Mouse (Mus musculus) stomach, embryonic 15.5 days (tissue): Measurements from ENCODE around the gene Susd6. TPM values are rescaled to one million over a fixed set of nuclear protein-coding genes. Genes with fewer than 3 reads are reported as not detected.

Experiments used
- ATAC-seq: fragments of 200-750 bp; cut with Nextera tagmentation; 2 replicates; pipeline ENCODE4 v1.8.0; 2017; ENCODE audit warnings: low read depth, moderate number of reproducible peaks, moderate TSS enrichment; ENCODE audit not compliant: insufficient read depth, low FRiP score
- H3K27ac ChIP-seq: fragments of 300-500 bp; sonication (generic); 2 replicates; pipeline ENCODE4 v1.5.1; 2015; ENCODE audit warnings: mild to moderate bottlenecking, inconsistent platforms
- H3K27me3 ChIP-seq: fragments of 300-500 bp; sonication (generic); replicated peaks from 2 replicates; pipeline ENCODE4 v1.6.1; 2015; ENCODE audit warnings: inconsistent platforms
- H3K36me3 ChIP-seq: fragments of 300-500 bp; sonication (generic); 2 replicates; pipeline ENCODE4 v1.6.1; 2015; ENCODE audit warnings: inconsistent platforms
- H3K4me1 ChIP-seq: fragments of 300-500 bp; sonication (generic); 2 replicates; pipeline ENCODE4 v1.6.1; 2015; ENCODE audit warnings: inconsistent platforms
- H3K4me2 ChIP-seq: fragments of 300-500 bp; sonication (generic); 2 replicates; pipeline ENCODE4 v1.6.1; 2015; ENCODE audit warnings: mild to moderate bottlenecking, inconsistent platforms
- H3K4me3 ChIP-seq: fragments of 300-500 bp; sonication (generic); replicated peaks from 2 replicates; pipeline ENCODE4 v1.5.1; 2015; ENCODE audit warnings: inconsistent platforms
- H3K9ac ChIP-seq: fragments of 300-500 bp; sonication (generic); 2 replicates; pipeline ENCODE4 v1.6.1; 2015; ENCODE audit warnings: inconsistent platforms
- H3K9me3 ChIP-seq: fragments of 300-500 bp; sonication (generic); 2 replicates; pipeline ENCODE4 v1.6.1; 2016; ENCODE audit warnings: inconsistent platforms
- WGBS: fragments of 180-500 bp; shearing (Covaris S2); methylation state at CpG from one replicate; pipeline ENCODE4 v1.1.7; 2015; 5-methylcytosine and 5-hydroxymethylcytosine counted together
- polyA plus RNA-seq: library from polyadenylated mRNA; unstranded; fragments of >200 nt; fragmentation: Nextera tagmentation; extraction: Ambion mirVana; gene quantifications from 2 replicates; pipeline ENCODE4 v1.2.1, GENCODE M21; 2015

Susd6 gene
- polyA plus RNA-seq, 1 experiment from 2014 or later = 17.5 TPM

DNA sequence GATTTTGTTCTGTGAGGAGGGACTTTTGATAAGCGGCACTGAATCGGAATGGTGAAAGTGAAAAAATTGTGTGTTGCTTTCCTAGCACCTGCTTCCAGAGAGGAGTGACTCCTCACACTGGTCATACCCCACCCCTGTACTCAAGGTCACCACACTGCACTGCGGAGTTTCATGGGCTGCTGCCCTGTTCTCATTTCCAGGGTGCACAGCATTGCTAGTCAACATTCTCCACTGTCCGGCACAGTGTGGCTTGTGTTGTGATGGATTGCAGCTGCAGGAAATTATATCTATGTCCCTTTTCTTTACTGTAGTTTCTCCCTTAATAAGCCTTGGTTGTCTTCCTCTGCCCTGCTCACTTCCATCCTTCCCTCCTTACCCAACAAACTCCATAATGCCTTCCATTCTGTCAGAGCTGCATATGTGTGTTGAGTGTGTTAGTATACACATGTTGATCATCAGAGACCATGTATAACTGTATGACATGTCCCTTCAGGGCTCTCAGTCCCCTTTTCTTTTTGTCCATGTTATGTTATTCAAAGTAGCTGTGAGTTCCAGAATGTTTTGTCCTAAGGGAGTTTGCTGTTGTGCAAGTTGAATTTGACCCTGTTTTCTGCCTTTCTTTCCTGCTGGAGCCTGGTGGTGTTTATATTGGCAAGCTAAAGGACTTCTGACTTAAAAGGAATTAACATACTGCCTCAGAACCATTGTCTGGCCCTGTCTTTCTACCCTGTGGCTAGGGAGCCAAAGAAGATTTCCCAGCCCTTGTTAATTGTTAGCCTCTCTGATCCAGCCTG, 53.5 kb downstream of the Susd6 start:
- H3K4me2 ChIP-seq = no peak overlapping the region

DNA sequence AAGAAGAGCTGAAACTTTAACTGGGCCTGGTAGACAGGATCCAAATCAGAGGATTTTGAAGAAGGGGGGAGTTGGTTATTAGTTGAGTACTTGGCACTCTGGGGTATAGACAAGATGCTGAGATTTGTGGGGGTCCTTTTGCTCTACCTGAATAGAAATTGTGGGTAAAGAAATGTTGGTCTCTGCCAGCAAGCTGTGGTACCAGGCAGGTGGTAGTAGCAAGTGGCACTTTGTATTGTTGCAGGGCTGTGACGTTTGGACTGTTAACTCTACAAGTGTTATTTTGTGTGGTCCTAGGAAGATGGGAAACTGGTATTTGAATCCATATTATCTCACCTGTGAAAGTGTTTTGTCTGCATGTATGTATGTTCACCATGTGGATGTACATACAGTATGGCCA, 55.6 kb downstream of the Susd6 start:
- no peak overlapping the region for H3K9ac ChIP-seq
- WGBS = 74% methylated on average over 1 of the region's 1 CpGs
- H3K4me1 ChIP-seq = peaks cover 23% of the 10 kb centered on the region; the same call in 1 of the 2 replicates
- ATAC-seq = no peak
- no peak overlapping the region for H3K4me3 ChIP-seq
- H3K4me2 ChIP-seq = no peak overlapping the region
- no peaks in the 10 kb centered on the region for H3K27me3 ChIP-seq
- H3K9me3 ChIP-seq = no peaks in the 10 kb centered on the region
- H3K27ac ChIP-seq = no peak overlapping the region
- H3K36me3 ChIP-seq = no peaks in the 10 kb centered on the region

More for the DNA sequence above, 53.5 kb downstream of the Susd6 start:
- H3K4me3 ChIP-seq = no peak overlapping the region
- ATAC-seq = no peak; the same call in 1 of the 2 replicates
- peak overlapping the region; percentile 55 for H3K27ac ChIP-seq
- H3K4me1 ChIP-seq = peaks cover 23% of the 10 kb centered on the region; the same call in 1 of the 2 replicates
- no peaks in the 10 kb centered on the region for H3K36me3 ChIP-seq
- no peak overlapping the region for H3K9ac ChIP-seq
- H3K9me3 ChIP-seq = no peaks in the 10 kb centered on the region
- WGBS = 34% methylated on average over 4 of the region's 4 CpGs
- H3K27me3 ChIP-seq = no peaks in the 10 kb centered on the region

DNA sequence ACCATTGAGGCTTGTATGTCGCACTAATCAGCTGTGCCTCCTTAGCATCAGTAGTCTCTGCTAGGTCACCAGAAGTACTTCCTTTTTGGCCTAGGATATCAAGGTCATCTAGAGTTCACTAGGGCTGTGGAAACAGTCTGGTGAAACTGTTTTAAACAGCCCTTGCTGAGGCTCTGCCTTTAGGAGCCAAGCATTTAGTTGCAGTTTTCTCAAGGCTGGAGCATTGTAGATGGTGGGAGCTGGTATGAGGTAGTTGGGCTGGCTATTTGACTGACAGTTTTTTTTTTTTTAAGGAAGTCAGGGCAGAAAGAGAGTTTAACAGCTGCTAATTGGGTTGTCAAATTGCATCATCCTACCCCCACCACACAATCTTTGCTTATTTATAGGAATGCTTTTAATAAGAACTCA, 56.6 kb downstream of the Susd6 start:
- Histone ChIP-seq H3K4me1 (peaks cover 26% of the 10 kb centered on the region; the same call in 1 of the 2 replicates), H3K9ac (no peak overlapping the region), H3K36me3 (no peaks in the 10 kb centered on the region), H3K4me2 (no peak overlapping the region), H3K9me3 (no peaks in the 10 kb centered on the region), H3K27me3 (no peaks in the 10 kb centered on the region), H3K4me3 (no peak overlapping the region), H3K27ac (no peak overlapping the region)
- no peak for ATAC-seq
- WGBS = 55% methylated on average over 1 of the region's 1 CpGs

DNA sequence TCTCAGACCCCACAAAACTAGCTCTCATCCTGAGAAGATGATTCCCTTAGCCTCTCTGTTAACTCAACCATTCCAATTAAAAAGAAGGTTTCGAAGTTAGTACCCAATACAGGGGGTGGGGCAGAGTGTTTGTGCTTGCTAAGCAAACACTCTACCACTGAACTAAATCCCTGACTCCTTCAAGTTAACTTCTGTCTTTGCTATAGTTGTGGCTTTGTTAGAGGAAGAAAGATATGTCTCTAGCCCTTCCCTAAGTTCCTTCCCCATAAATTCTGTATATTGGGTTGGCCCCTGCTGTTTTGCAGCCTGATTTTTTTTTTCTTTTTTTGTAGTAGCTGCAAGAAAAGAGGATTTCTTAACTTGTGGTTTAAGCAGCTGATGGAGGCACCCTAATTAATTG, 61.7 kb downstream of the Susd6 start:
- no peaks in the 10 kb centered on the region for H3K27me3 ChIP-seq
- H3K36me3 ChIP-seq = no peaks in the 10 kb centered on the region
- no peak overlapping the region for H3K4me2 ChIP-seq
- H3K27ac ChIP-seq = 0 out of 2 replicates have a peak overlapping the region, but pooled peaks have one; percentile 1
- no peaks in the 10 kb centered on the region for H3K9me3 ChIP-seq
- no peak overlapping the region for H3K4me3 ChIP-seq
- 54% methylated on average over 1 of the region's 1 CpGs for WGBS
- H3K9ac ChIP-seq = no peak overlapping the region
- ATAC-seq = no peak
- peaks cover 15% of the 10 kb centered on the region; the same call in 1 of the 2 replicates for H3K4me1 ChIP-seq

DNA sequence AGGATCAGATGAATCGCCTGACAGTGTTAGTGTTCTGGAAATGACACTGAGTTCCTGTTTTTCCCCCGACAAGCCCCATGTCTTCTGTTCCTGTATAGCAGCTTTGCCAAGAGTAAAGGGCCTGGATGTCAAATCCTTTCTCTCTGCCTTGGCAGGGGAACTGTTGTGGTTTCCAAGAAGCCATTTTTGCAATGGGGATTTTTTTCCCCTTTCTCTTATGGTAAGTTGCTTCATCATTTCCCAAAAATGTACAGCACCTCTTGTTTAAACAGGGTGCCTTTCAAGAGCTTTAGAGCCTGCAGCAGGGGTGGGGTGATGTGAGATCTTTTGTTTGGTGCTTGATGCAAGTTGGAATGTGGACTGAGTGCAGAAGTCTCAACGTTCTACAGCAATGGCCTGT, 63.4 kb downstream of the Susd6 start:
- H3K9ac ChIP-seq = no peak overlapping the region
- H3K4me1 ChIP-seq = peaks cover 15% of the 10 kb centered on the region; the same call in 1 of the 2 replicates
- H3K4me2 ChIP-seq = no peak overlapping the region
- no peaks in the 10 kb centered on the region for H3K9me3 ChIP-seq
- no peak overlapping the region for H3K4me3 ChIP-seq
- H3K27me3 ChIP-seq = no peaks in the 10 kb centered on the region
- H3K36me3 ChIP-seq = no peaks in the 10 kb centered on the region
- WGBS = 26% methylated on average over 3 of the region's 3 CpGs
- ATAC-seq = no peak
- H3K27ac ChIP-seq = peak overlapping the region; percentile 45; the same call in 1 of the 2 replicates

DNA sequence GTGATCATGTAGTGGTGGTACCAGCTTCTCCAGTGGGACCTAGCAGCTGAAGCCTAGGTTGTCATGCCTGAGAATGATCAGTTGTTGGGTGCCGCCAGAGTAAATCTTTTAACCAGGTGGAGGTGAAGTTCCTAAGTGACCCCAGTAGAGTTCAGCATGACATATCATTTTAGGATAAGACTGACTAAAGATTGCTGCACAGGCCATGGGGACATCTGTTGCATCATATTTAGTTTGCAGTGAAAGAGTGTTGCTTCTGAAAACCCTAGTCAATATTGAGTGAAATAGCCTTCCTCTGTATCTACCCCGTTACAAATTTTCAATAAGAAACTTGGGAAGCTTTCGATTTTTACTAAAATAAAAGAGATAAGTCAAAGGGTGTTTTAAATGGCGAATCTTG, 64.4 kb downstream of the Susd6 start:
- H3K4me3 ChIP-seq = no peak overlapping the region
- no peaks in the 10 kb centered on the region for H3K9me3 ChIP-seq
- H3K4me2 ChIP-seq = no peak overlapping the region
- ATAC-seq = no peak
- no peaks in the 10 kb centered on the region for H3K27me3 ChIP-seq
- H3K27ac ChIP-seq = 0 out of 2 replicates have a peak overlapping the region, but pooled peaks have one; percentile 45
- H3K9ac ChIP-seq = no peak overlapping the region
- peaks cover 15% of the 10 kb centered on the region; the same call in 1 of the 2 replicates for H3K4me1 ChIP-seq
- no peaks in the 10 kb centered on the region for H3K36me3 ChIP-seq
- WGBS = 93% methylated on average over 4 of the region's 4 CpGs

DNA sequence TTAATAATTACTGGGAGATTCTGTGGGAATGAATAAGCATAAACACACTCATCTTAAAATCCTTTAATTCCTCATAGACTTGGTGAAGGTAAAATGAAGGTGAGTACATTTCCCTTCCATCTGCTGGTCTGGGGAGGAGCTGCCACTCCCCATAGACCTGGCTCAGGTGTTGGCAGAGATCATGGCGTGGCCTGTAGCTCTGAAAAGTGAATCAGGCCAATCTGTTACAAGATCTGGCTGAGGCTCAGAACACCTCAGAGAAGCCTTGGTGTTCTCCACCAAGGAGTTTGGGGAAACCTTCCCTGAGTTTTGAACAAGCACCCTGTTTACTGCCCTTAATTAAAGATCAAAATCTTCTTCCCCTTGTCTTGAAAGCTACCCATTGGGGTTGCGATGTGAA, 64.8 kb downstream of the Susd6 start:
- Histone ChIP-seq H3K9ac (no peak overlapping the region), H3K27me3 (no peaks in the 10 kb centered on the region), H3K4me1 (peaks cover 15% of the 10 kb centered on the region; the same call in 1 of the 2 replicates), H3K27ac (no peak overlapping the region), H3K4me3 (no peak overlapping the region), H3K36me3 (no peaks in the 10 kb centered on the region), H3K4me2 (no peak overlapping the region), H3K9me3 (no peaks in the 10 kb centered on the region)
- no peak for ATAC-seq
- WGBS = 92% methylated on average over 2 of the region's 2 CpGs

DNA sequence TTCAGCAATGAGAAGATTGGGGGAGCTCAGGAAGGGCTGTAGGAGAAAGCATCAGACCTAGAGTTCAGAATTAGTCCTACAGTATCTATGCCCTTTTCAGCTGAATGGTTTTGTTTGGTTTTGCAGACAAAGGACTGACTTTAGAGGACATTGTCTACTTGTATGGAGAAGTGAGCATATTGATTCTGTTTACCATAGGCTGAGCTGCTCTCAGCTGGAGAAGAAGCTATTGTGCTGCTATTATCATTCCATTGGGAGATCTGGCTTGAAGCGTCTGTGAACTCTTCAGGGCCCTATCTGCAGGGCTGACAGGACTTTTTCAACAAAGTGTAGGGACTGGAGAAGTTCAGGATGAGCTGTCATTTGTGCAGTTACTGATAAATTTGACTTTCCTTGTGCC, 65.3 kb downstream of the Susd6 start:
- Histone ChIP-seq H3K9ac (no peak overlapping the region), H3K36me3 (no peaks in the 10 kb centered on the region), H3K4me2 (no peak overlapping the region), H3K27me3 (no peaks in the 10 kb centered on the region), H3K4me1 (peaks cover 15% of the 10 kb centered on the region; the same call in 1 of the 2 replicates), H3K27ac (0 out of 2 replicates have a peak overlapping the region, but pooled peaks have one; percentile 6), H3K9me3 (no peaks in the 10 kb centered on the region), H3K4me3 (no peak overlapping the region)
- no peak for ATAC-seq
- 41% methylated on average over 1 of the region's 1 CpGs for WGBS

DNA sequence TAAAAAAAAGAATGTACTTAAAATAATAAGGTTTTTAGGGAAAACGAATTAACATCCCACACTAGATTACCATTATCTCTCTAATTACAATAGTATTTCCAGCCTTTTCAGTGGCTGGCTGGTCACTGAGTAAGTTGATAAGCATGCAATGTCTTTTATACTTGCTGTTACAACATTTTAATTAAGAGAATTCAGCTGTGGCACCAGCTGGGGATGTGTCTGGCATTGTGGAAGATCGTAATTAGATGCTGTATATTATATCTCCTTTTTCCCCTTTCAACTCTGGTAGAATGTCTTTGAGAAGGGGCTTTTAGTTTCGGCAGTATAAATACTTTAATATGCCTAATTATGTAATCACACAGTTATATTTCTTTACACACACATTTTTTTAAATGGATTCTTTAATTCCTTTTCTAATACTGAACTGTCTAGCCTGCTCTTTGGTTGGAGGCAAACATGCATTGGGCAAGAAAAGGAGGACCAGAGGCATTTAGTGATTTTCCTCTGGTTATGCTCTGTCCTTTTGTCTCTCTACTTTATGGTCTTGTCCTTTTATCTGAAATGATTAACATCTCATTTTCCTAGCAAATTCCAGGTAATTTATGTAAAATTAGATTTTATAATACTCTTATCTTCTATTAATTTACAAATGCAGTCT, 67.5 kb downstream of the Susd6 start:
- no peaks in the 10 kb centered on the region for H3K36me3 ChIP-seq
- peaks cover 12% of the 10 kb centered on the region; the same call in 1 of the 2 replicates for H3K4me1 ChIP-seq
- no peak overlapping the region for H3K4me2 ChIP-seq
- 87% methylated on average over 3 of the region's 3 CpGs for WGBS
- H3K9ac ChIP-seq = no peak overlapping the region
- H3K27ac ChIP-seq = no peak overlapping the region
- H3K27me3 ChIP-seq = no peaks in the 10 kb centered on the region
- no peak overlapping the region for H3K4me3 ChIP-seq
- H3K9me3 ChIP-seq = no peaks in the 10 kb centered on the region
- no peak for ATAC-seq

DNA sequence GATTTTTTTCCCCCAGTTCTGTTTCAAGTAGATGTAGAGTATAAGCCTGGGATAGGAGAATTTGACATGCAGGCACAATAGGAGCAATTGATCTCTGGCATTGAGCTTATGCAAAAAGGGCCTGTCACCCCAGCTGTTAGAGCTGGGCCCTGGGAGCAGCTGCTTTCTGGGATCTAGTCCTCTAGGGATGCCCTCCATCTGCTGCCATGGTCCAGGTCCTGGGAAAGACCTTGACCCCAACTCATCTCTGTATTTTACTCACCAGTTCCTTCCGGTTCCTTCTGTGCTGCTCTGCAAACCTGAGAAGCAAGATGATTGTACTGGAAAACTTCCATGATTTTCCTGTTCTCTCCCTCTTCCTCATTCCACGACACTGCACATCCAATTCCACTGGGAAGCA, 68.0 kb downstream of the Susd6 start:
- Histone ChIP-seq H3K4me2 (no peak overlapping the region), H3K27ac (no peak overlapping the region), H3K36me3 (no peaks in the 10 kb centered on the region), H3K27me3 (no peaks in the 10 kb centered on the region), H3K4me3 (no peak overlapping the region), H3K9ac (no peak overlapping the region), H3K4me1 (peaks cover 14% of the 10 kb centered on the region; the same call in 1 of the 2 replicates), H3K9me3 (no peaks in the 10 kb centered on the region)
- WGBS = 70% methylated on average over 2 of the region's 2 CpGs
- ATAC-seq = no peak

DNA sequence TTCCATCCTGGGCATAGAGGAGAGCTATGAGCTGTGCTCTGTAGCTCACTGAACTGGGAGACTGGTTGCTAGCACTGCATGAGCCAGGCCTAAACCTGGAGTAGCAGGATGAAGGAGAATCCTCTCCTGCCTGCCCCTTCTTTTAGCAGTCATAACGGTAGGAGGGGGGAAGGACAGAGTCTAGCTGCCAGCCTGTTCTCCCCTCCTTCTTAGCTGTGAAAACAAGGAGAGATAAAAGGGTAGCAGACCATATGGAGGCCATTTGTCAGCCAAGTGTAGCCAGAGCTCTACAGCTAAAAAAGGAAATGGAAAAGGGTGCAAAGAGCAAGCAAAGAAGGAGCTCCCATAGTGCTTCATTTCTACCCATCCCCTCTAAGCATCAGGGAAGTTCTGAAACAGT, 71.6 kb downstream of the Susd6 start:
- 6% methylated on average over 1 of the region's 1 CpGs for WGBS
- no peak overlapping the region for H3K27ac ChIP-seq
- ATAC-seq = no peak
- H3K4me3 ChIP-seq = no peak overlapping the region
- H3K27me3 ChIP-seq = no peaks in the 10 kb centered on the region
- no peaks in the 10 kb centered on the region for H3K9me3 ChIP-seq
- H3K4me2 ChIP-seq = no peak overlapping the region
- H3K4me1 ChIP-seq = peaks cover 11% of the 10 kb centered on the region; the same call in 1 of the 2 replicates
- no peak overlapping the region for H3K9ac ChIP-seq
- H3K36me3 ChIP-seq = no peaks in the 10 kb centered on the region

DNA sequence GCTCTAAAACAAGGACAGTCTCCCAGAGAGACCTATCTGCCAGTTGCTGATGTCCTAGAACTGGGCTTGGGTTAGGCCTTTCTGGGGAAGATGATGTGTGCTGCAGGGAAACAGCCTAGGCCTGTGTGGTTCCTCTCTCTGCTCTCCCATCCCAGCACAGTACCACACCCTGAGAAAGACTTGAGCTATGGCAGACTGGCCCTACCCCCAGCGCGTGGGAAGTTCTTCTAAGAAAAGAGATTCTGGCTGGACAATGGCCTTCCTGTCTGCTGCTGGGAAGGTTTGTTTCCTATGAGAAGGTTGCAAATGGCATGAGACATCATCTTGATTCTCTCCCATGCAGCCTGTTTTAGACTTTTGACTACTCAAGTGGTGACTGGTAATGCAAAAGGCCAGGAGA, 73.1 kb downstream of the Susd6 start:
- no peak overlapping the region for H3K4me3 ChIP-seq
- H3K4me1 ChIP-seq = peaks cover 9% of the 10 kb centered on the region; the same call in 1 of the 2 replicates
- H3K4me2 ChIP-seq = no peak overlapping the region
- no peaks in the 10 kb centered on the region for H3K27me3 ChIP-seq
- no peak overlapping the region for H3K27ac ChIP-seq
- WGBS = 81% methylated on average over 2 of the region's 2 CpGs
- no peaks in the 10 kb centered on the region for H3K36me3 ChIP-seq
- no peaks in the 10 kb centered on the region for H3K9me3 ChIP-seq
- no peak for ATAC-seq
- H3K9ac ChIP-seq = no peak overlapping the region
